Mouse (Mus musculus): ENCODE data around the gene Zscan29. TPM values are rescaled to one million over a fixed set of nuclear protein-coding genes. Genes with fewer than 3 reads are reported as not detected.
"Not testable (repeated sequence)": the region's sequence is repeated elsewhere in the genome, so short reads cannot be mapped to it uniquely, and the experiment has no call there.

The Zscan29 gene
- total RNA-seq, 2 experiments from 2014 or later = 12.9 to 13.3 TPM

DNA sequence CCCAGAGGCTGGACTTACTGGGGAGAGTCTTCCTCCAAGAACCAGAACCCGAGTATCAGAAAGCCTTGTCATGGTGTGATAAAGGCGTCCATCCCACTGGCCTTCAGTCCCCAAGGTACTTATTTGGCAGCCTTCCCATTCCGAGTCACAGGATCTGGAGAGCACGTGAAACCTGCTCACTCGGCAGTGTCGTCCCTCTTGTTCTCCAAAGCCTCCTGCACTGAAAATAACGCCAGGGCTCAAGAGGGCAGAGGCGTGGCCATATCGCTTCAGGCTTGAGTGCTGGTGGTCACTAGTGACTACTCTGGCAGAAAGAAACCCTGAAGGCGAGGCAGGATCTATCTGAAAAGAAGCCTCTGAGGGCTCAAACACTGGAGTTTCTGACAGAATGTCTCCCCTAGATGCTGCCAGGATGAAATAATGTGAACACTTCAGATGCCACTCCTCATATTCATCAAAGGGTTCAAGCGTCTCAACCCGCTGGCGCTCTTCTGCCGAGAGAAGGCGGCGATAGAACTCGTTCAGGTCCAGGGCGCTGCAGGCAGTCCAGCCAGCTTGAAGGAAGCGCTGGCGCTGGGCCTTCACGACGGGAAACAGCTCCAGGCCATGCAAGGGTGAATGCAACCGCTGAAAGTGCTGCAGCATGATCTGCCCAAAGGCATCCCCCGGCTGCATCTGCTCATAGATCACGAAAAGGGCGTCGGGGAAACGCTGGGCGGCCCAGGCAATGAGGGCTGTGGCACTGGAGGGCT lies 31.5 kb downstream of the Zscan29 start:
- ATAC-seq (replicated peaks; ENCODE audit: low FRiP score, poor library complexity, severe bottlenecking) = peak; percentile 58

DNA sequence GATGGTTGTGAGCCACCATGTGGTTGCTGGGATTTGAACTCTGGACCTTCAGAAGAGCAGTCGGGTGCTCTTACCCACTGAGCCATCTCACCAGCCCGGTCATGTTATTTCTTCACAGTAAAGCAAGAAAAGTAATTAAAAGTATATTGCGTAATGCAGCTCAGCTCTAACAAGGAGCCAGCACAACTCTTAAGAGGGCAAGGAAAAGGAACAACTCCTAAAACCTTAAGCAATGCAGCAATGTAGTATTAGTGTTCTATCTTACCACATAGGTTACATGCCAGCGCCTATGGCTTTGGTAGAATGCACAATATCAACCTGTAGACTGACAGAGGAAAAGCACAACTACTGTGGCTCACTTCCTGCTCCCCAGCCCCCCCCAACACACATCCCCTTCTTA lies 33.6 kb downstream of the Zscan29 start:
- ATAC-seq (replicated peaks; ENCODE audit: low FRiP score, poor library complexity, severe bottlenecking) = no peak

DNA sequence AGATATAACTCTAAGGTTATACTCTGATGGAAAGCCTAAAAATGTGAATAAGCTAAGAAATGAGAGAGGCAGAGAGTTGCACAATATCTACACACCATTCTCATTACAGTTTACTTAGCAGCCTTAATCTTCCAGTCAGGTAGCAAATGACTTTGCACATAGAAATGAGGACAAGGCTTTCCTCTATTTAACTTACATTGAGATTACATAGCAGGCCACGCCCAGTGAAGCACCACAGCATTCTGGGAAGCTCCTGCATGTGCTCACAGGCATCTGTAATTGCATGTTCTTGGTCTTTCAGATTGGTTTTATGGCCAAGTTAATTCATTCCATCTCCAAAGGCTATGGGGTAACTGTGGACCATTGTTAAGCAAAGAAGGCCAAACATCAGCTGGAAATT lies 38.1 kb downstream of the Zscan29 start:
- no peak for ATAC-seq (replicated peaks; ENCODE audit: low FRiP score, poor library complexity, severe bottlenecking)

DNA sequence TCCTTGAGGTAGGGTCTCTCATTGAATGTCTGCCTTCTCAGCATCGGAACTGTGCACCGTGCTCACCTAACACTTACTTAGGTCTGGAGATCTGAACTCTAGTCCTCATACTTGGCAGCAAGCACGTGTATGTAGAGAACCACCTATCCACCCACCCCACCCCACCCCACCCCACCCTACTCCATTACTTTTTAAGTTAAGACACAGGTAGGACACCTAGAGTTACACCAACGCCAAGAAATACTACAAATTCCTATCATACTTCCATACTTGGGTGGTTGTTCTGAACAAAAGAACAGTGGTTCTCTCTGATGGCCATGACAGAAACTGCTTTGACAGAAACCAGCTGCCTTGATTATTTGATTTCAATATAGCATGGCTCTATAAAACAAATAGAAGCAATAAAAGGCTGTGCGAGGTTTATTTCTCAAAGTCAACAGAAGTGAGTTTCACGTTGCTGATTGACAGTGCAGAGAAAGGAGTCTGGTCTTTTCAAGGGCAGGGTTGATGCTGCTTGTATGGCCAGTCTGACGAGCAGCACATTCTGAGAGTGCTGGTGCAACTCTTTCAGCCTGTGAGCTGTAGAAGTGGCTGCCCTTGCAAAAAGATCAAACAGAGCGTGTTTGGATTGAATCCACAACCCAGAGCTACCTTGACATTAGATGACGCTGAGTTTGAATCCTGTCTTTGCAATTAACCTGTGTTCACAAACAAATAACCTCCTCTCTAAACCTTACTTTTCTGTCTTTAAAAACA lies 41.9 kb downstream of the Zscan29 start:
- no peak for ATAC-seq (replicated peaks; ENCODE audit: low FRiP score, poor library complexity, severe bottlenecking)

DNA sequence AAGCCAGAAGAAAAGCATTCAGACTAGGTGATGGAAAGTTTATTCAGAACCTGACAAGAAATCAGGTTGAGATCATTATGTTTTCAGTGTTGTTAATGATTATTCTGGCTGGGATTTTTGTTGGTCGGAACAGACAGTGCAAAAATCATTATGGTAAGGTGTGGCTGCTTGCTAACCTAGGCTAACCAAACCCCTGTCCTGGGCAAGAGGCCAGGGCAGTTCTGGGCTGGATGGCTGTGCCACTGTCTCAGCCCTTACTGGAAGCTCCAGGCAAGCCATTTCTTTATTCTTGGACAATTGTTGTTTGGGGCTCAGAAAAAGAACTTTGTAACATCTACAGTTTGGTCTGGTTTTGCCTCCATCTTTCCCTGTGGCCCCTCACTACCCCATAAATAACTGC lies 43.4 kb downstream of the Zscan29 start:
- ATAC-seq (replicated peaks; ENCODE audit: low FRiP score, poor library complexity, severe bottlenecking) = no peak

DNA sequence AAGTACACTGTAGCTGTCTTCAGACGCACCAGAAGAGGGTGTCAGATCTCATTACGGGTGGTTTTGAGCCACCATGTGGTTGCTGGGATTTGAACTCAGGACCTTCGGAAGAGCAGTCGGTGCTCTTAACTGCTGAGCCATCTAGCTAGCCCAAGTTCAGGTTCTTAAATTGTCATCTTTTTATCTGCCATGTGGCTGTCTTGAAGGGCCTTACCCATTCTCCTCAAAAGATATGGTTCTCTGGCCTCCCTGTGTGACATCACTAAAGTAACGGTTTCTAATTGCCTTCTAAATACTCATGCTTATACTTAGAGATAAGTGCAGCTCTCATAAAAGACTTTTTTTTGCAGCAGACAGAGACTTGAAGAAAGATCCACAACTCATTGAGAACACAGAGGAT lies 44.6 kb downstream of the Zscan29 start:
- not testable (repeated sequence) for ATAC-seq (replicated peaks; ENCODE audit: low FRiP score, poor library complexity, severe bottlenecking)

DNA sequence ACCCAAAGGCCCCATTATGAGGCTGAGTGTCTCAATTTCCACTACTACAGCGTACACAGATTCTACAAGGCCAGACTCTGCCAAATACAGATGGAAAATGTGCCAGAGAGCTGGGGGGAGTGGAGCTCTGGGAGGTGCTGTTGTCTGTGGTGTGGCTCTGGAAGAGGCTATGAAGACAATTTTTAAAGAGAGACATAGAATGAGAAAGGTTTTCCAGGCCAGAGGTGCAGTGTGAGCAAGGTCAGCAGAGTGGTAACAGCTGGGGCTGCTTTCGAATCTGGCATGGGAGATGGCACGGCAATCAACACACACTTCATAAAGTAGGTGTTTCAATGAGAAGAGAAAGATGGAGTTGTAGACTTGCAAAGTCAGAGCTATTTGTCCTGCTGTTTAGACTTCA lies 51.7 kb downstream of the Zscan29 start:
- ATAC-seq (replicated peaks; ENCODE audit: low FRiP score, poor library complexity, severe bottlenecking) = no peak

DNA sequence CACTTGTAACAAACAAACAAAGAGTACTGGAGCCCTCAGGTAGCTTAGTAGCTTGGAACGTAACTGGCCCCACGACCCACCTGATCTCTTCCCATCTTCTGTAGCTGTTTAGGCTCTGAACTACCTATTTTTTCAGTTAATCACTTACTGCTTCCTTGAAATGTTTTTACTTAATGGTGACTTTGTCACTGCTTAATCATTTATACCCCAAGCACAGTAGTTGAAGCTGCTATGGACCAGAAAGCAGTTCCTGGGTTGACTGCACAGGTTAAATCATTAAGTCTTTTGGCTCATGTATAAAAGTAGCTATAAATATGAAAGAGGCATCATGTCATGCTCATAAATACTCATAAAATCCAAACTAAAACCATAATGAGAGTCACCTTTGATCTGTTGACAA lies 55.5 kb downstream of the Zscan29 start:
- no peak for ATAC-seq (replicated peaks; ENCODE audit: low FRiP score, poor library complexity, severe bottlenecking)

DNA sequence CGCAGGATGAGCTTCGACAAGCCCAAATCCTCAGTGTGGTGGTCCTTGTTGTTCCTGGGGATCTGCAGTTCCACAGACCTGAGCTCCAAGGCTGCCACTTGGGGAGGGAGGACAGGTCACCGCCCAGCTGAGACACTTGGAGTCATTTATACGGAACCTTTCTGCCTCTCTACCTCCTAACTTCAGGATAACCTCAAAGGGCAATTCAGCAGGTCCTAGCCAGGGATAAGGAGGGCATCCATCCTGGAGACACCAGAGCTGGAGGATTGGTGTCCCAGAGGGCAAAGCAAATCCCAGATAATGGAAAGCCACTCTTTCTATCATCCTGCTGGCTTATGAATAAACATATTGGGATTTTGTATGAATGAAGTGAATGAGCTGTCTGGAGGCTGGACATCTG lies 61.2 kb downstream of the Zscan29 start, which contains the start of gene Tgm7:
Gene Tgm7 (minus strand): TSS at position 101 of the 400 bp plus-strand sequence.
- no peak for ATAC-seq (replicated peaks; ENCODE audit: low FRiP score, poor library complexity, severe bottlenecking)

Other genes with a start within 250 kb of the Zscan29 start
- gene Ubr1, start 200.4 kb downstream of the Zscan29 start, total RNA-seq (2015; ENCODE audit: low replicate concordance) = 17.6 and 21.9 TPM in 2 replicates
- 21.9 and 24.1 TPM in 2 replicates for gene Ubr1, start 200.4 kb downstream of the Zscan29 start, total RNA-seq (2017; ENCODE audit: low replicate concordance)
- 2.5 and 21.9 TPM in 2 replicates for gene Tmem62, start 194.1 kb downstream of the Zscan29 start, total RNA-seq (2015; ENCODE audit: low replicate concordance)
- 11.4 and 20.8 TPM in 2 replicates for gene Tmem62, start 194.1 kb downstream of the Zscan29 start, total RNA-seq (2017; ENCODE audit: low replicate concordance)
- gene Ccndbp1, start 162.7 kb downstream of the Zscan29 start, total RNA-seq (2015; ENCODE audit: low replicate concordance) = 367 and 375 TPM in 2 replicates
- 422 and 452 TPM in 2 replicates for gene Ccndbp1, start 162.7 kb downstream of the Zscan29 start, total RNA-seq (2017; ENCODE audit: low replicate concordance)
- gene Epb42, start 134.1 kb downstream of the Zscan29 start, total RNA-seq (2015; ENCODE audit: low replicate concordance) = 1,106 and 1,220 TPM in 2 replicates
- 1,374 and 1,456 TPM in 2 replicates for gene Epb42, start 134.1 kb downstream of the Zscan29 start, total RNA-seq (2017; ENCODE audit: low replicate concordance)
- not detected in 2 replicates for gene Tgm5, start 85.3 kb downstream of the Zscan29 start, total RNA-seq (2015; ENCODE audit: low replicate concordance)
- not detected in 2 replicates for gene Tgm5, start 85.3 kb downstream of the Zscan29 start, total RNA-seq (2017; ENCODE audit: low replicate concordance)
- gene Tgm7, start 61.3 kb downstream of the Zscan29 start, total RNA-seq (2015; ENCODE audit: low replicate concordance) = not detected in 2 replicates
- not detected in 2 replicates for gene Tgm7, start 61.3 kb downstream of the Zscan29 start, total RNA-seq (2017; ENCODE audit: low replicate concordance)
- 1.2 and 3.3 TPM in 2 replicates for gene Adal, start 30.7 kb downstream of the Zscan29 start, total RNA-seq (2015; ENCODE audit: low replicate concordance)
- gene Adal, start 30.7 kb downstream of the Zscan29 start, total RNA-seq (2017; ENCODE audit: low replicate concordance) = 4.6 and 7.8 TPM in 2 replicates
- gene Lcmt2, start 30.5 kb downstream of the Zscan29 start, total RNA-seq (2015; ENCODE audit: low replicate concordance) = 1.7 and 2.5 TPM in 2 replicates
- 2.0 and 4.0 TPM in 2 replicates for gene Lcmt2, start 30.5 kb downstream of the Zscan29 start, total RNA-seq (2017; ENCODE audit: low replicate concordance)
- 16.3 and 22.2 TPM in 2 replicates for gene Tubgcp4, start 471 bp downstream of the Zscan29 start, total RNA-seq (2015; ENCODE audit: low replicate concordance)
- 11.7 and 19.1 TPM in 2 replicates for gene Tubgcp4, start 471 bp downstream of the Zscan29 start, total RNA-seq (2017; ENCODE audit: low replicate concordance)
- 11.1 and 27.9 TPM in 2 replicates for gene Trp53bp1, start 100.3 kb upstream of the Zscan29 start, total RNA-seq (2015; ENCODE audit: low replicate concordance)
- gene Trp53bp1, start 100.3 kb upstream of the Zscan29 start, total RNA-seq (2017; ENCODE audit: low replicate concordance) = 44.8 and 96.0 TPM in 2 replicates
- gene Map1a, start 118.5 kb upstream of the Zscan29 start, total RNA-seq (2015; ENCODE audit: low replicate concordance) = not detected in 2 replicates
- gene Map1a, start 118.5 kb upstream of the Zscan29 start, total RNA-seq (2017; ENCODE audit: low replicate concordance) = 0.14 TPM in 1 of 2 replicates, not detected in the other
- 2.7 and 5.2 TPM in 2 replicates for gene Ppip5k1, start 184.3 kb upstream of the Zscan29 start, total RNA-seq (2015; ENCODE audit: low replicate concordance)
- gene Ppip5k1, start 184.3 kb upstream of the Zscan29 start, total RNA-seq (2017; ENCODE audit: low replicate concordance) = 9.8 and 10.1 TPM in 2 replicates
- gene Ckmt1, start 186.6 kb upstream of the Zscan29 start, total RNA-seq (2015; ENCODE audit: low replicate concordance) = not detected in 2 replicates
- 0.26 TPM in 1 of 2 replicates, not detected in the other for gene Ckmt1, start 186.6 kb upstream of the Zscan29 start, total RNA-seq (2017; ENCODE audit: low replicate concordance)
- not detected in 2 replicates for gene Strc, start 216.0 kb upstream of the Zscan29 start, total RNA-seq (2015; ENCODE audit: low replicate concordance)
- not detected in 2 replicates for gene Strc, start 216.0 kb upstream of the Zscan29 start, total RNA-seq (2017; ENCODE audit: low replicate concordance)
- gene Pdia3, start 242.7 kb upstream of the Zscan29 start, total RNA-seq (2015; ENCODE audit: low replicate concordance) = 80.1 and 87.8 TPM in 2 replicates
- gene Pdia3, start 242.7 kb upstream of the Zscan29 start, total RNA-seq (2017; ENCODE audit: low replicate concordance) = 66.2 and 70.2 TPM in 2 replicates
- gene Catsper2, start 242.7 kb upstream of the Zscan29 start, total RNA-seq (2015; ENCODE audit: low replicate concordance) = 2.9 TPM in 1 of 2 replicates, not detected in the other
- 2.2 TPM in 1 of 2 replicates, not detected in the other for gene Catsper2, start 242.7 kb upstream of the Zscan29 start, total RNA-seq (2017; ENCODE audit: low replicate concordance)

All from erythroblast, adult 5-6 weeks (primary cell).